Mouse (Mus musculus): ENCODE results near the gene Stx5a. TPM values are rescaled to one million over a fixed set of nuclear protein-coding genes. Genes with fewer than 3 reads are reported as not detected.
"Not testable (repeated sequence)": the region's sequence is repeated elsewhere in the genome, so short reads cannot be mapped to it uniquely, and the experiment has no call there.

Gene Stx5a
- total RNA-seq, 2 experiments from 2014 or later, result 20.9 to 21.6 TPM

- DNase-seq, result no peak
Measured at GRCm38 (mm10) chr19:8715868-8716766, 25.1 kb upstream of the Stx5a start.

GRCm38 (mm10) chr19:8716767-8717475 is 24.3 kb upstream of the Stx5a start:
- DNase-seq, result no peak

- peak; percentile 43 for DNase-seq
Measured at GRCm38 (mm10) chr19:8718357-8718756, 22.9 kb upstream of the Stx5a start.

GRCm38 (mm10) chr19:8719037-8719436 is 22.2 kb upstream of the Stx5a start:
- DNase-seq, result not testable (repeated sequence)

- DNase-seq, result no peak
Measured at GRCm38 (mm10) chr19:8721378-8721777, 19.8 kb upstream of the Stx5a start.

- no peak for DNase-seq
Measured at GRCm38 (mm10) chr19:8722021-8722420, 19.2 kb upstream of the Stx5a start.

- no peak for DNase-seq
Measured at GRCm38 (mm10) chr19:8722559-8722906, 18.7 kb upstream of the Stx5a start.

- peak; percentile 96 for DNase-seq
Measured at GRCm38 (mm10) chr19:8722907-8723573, 18.2 kb upstream of the Stx5a start, which contains the start of gene Slc3a2. Gene Slc3a2 (minus strand): TSS chr19:8723369.

- no peak for DNase-seq
Measured at GRCm38 (mm10) chr19:8723574-8724346, 17.5 kb upstream of the Stx5a start.

- no peak for DNase-seq
Measured at GRCm38 (mm10) chr19:8724392-8724791, 16.8 kb upstream of the Stx5a start.

- no peak for DNase-seq
Measured at GRCm38 (mm10) chr19:8725081-8725613, 16.1 kb upstream of the Stx5a start.

- no peak for DNase-seq
Measured at GRCm38 (mm10) chr19:8726609-8727390, 14.4 kb upstream of the Stx5a start.

GRCm38 (mm10) chr19:8727495-8728114 is 13.6 kb upstream of the Stx5a start:
- DNase-seq, result no peak

GRCm38 (mm10) chr19:8728335-8729099 is 12.7 kb upstream of the Stx5a start:
- not testable (repeated sequence) for DNase-seq

GRCm38 (mm10) chr19:8734334-8734733 is 6.9 kb upstream of the Stx5a start:
- no peak for DNase-seq

GRCm38 (mm10) chr19:8735389-8736159 is 5.6 kb upstream of the Stx5a start, which contains the start of gene Wdr74:
Gene Wdr74 (plus strand): TSS chr19:8735827.
- DNase-seq, result peak; percentile 87

- no peak for DNase-seq
Measured at GRCm38 (mm10) chr19:8736160-8736467, 5.1 kb upstream of the Stx5a start.

- DNase-seq, result no peak
Measured at GRCm38 (mm10) chr19:8738911-8739310, 2.3 kb upstream of the Stx5a start.

GRCm38 (mm10) chr19:8739646-8740045 is 1.6 kb upstream of the Stx5a start:
- no peak for DNase-seq
